Mouse (Mus musculus) left cerebral cortex, adult 18-20 months (tissue): ENCODE measurements around the gene Capn11. TPM values are rescaled to one million over a fixed set of nuclear protein-coding genes. Genes with fewer than 3 reads are reported as not detected.
"Not testable (repeated sequence)": the region's sequence is repeated elsewhere in the genome, so short reads cannot be mapped to it uniquely, and the experiment has no call there.

Experiments
- DNase-seq, 2 experiments: peaks; one replicate each; pipeline ENCODE4 v3.0.0; 2021 to 2022; ENCODE audit warnings: low spot score in 2 of 2, mixed read lengths in 1 of 2
- total RNA-seq, 2 experiments: library from RNA; stranded (reverse); gene quantifications; 2 replicates each; pipeline ENCODE4 v1.2.3; 2021

Capn11 gene
- total RNA-seq, 2 experiments from 2014 or later, result 0.33 to 0.91 TPM

- peak; percentile 52 to 76 for DNase-seq
Measured at GRCm38 (mm10) chr17:45629861-45630694, 29.0 kb downstream of the Capn11 start.

- no peak for DNase-seq
Measured at GRCm38 (mm10) chr17:45628885-45629855, 30.0 kb downstream of the Capn11 start.

GRCm38 (mm10) chr17:45628160-45628559 is 31.0 kb downstream of the Capn11 start:
- no peak for DNase-seq

- peak; percentile 66 to 70 for DNase-seq
Measured at GRCm38 (mm10) chr17:45626577-45627134, 32.5 kb downstream of the Capn11 start.

- DNase-seq, result not testable (repeated sequence)
Measured at GRCm38 (mm10) chr17:45623425-45623824, 35.7 kb downstream of the Capn11 start.

GRCm38 (mm10) chr17:45619386-45620256 is 39.5 kb downstream of the Capn11 start:
- DNase-seq, result no peak

- DNase-seq, result no peak
Measured at GRCm38 (mm10) chr17:45618941-45619385, 40.2 kb downstream of the Capn11 start.

- DNase-seq, result no peak
Measured at GRCm38 (mm10) chr17:45617655-45618054, 41.5 kb downstream of the Capn11 start.

- no peak for DNase-seq
Measured at GRCm38 (mm10) chr17:45616679-45617078, 42.4 kb downstream of the Capn11 start.

- no peak for DNase-seq
Measured at GRCm38 (mm10) chr17:45616046-45616650, 43.0 kb downstream of the Capn11 start.

GRCm38 (mm10) chr17:45612921-45613320 is 46.2 kb downstream of the Capn11 start:
- no peak for DNase-seq

GRCm38 (mm10) chr17:45612008-45612407 is 47.1 kb downstream of the Capn11 start:
- no peak for DNase-seq

- no peak for DNase-seq
Measured at GRCm38 (mm10) chr17:45610144-45610866, 48.8 kb downstream of the Capn11 start.

- DNase-seq, result no peak
Measured at GRCm38 (mm10) chr17:45608396-45608795, 50.7 kb downstream of the Capn11 start.

- no peak for DNase-seq
Measured at GRCm38 (mm10) chr17:45606992-45607879, 51.9 kb downstream of the Capn11 start.

GRCm38 (mm10) chr17:45602984-45603383 is 56.1 kb downstream of the Capn11 start:
- no peak for DNase-seq

GRCm38 (mm10) chr17:45601877-45602304 is 57.2 kb downstream of the Capn11 start, which contains the start of gene Mymx:
Gene Mymx (minus strand): TSS chr17:45602102.
- DNase-seq, result no peak

- no peak for DNase-seq
Measured at GRCm38 (mm10) chr17:45601325-45601724, 57.8 kb downstream of the Capn11 start.
